Mouse (Mus musculus): ENCODE measurements around the gene B4galt1.

Gene B4galt1

GRCm38 (mm10) chr4:40781143-40781542 lies 72.7 kb downstream of the B4galt1 start:
- DNase-seq (ENCODE audit: low read depth, low spot score): no peak

DNA sequence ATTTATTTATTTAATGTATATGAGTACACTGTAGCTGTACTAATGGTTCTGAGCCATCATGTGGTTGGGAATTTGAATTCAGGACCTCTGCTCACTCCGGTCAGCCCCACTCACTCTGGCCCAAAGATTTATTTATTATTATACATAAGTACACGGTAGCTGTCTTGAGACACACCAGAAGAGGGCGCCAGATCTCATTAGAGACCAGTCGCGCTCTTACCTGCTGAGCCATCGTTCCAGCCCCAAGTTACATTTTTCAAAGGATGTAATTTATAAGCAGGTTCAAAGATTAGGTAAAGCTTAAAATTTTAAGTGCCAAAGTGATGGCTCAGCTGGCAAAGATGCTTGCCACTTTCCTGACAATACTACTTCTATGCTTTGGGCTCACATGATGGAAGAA lies 75.1 kb downstream of the B4galt1 start:
- no peak for DNase-seq (ENCODE audit: low read depth, low spot score)

- no peak for DNase-seq (ENCODE audit: low read depth, low spot score)
Measured at GRCm38 (mm10) chr4:40777116-40777515, 76.7 kb downstream of the B4galt1 start.

GRCm38 (mm10) chr4:40776416-40776815 lies 77.4 kb downstream of the B4galt1 start:
- DNase-seq (ENCODE audit: low read depth, low spot score): no peak

DNA sequence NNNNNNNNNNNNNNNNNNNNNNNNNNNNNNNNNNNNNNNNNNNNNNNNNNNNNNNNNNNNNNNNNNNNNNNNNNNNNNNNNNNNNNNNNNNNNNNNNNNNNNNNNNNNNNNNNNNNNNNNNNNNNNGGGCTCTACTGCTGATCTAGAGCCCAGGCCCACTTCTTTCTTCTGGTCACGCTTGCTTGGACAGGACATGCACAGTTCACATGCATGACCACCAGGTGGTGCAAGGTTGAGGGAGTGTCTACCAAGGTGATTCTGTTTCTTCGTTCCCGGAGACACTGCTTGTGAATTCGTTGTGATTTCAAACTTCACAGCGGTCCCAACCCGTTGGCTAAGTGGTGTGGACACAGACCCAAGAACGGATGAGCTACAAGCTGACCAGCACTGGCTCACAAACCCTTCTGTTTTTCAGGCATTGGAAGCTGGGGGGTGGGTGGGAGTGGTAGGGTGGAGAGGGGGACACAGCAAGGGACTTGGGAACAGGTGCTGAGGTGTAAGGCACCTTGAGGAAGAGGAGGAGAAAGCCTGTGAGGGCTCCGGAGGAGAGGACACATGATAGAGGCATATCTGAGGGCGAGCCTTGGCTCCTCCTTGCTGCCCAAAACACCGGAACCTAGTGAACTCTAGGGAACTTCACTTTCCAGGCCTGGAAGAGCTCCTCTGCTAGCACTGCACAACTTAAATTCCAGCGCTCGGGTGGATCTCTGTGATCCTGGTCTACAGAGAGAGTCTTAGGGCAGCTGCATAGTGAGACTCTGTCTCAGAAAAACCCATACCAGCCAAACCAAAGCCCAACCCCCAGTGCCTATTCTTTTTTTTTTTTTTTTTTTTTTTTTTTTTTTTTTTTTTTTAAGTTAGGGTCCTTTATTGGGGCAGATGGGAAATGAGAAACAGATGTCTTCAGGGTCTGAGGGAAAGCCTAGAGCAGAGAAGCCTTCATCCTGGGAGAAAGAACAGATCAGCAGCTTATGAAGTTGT lies 79.2 kb downstream of the B4galt1 start:
- peak; percentile 73 for DNase-seq (ENCODE audit: low read depth, low spot score)

DNA sequence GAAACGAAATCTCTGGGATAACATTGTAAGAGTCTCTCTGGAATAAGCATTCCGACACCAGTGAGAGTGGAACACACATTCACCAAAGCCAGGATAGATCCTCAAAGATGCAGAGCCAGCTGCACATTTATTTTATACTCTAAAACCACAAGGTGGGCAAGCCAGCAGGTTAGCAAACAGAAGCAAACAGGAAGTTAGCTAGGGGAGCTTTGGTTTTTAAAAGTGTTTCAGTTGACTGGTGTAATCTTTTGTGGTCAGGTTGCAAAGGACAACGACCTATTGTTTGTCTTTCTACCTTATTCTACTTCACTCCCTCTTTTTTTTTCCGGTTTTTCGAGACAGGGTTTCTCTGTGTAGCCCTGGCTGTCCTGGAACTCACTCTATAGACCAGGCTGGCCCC lies 93.9 kb downstream of the B4galt1 start:
- no peak for DNase-seq (ENCODE audit: low read depth, low spot score)

DNA sequence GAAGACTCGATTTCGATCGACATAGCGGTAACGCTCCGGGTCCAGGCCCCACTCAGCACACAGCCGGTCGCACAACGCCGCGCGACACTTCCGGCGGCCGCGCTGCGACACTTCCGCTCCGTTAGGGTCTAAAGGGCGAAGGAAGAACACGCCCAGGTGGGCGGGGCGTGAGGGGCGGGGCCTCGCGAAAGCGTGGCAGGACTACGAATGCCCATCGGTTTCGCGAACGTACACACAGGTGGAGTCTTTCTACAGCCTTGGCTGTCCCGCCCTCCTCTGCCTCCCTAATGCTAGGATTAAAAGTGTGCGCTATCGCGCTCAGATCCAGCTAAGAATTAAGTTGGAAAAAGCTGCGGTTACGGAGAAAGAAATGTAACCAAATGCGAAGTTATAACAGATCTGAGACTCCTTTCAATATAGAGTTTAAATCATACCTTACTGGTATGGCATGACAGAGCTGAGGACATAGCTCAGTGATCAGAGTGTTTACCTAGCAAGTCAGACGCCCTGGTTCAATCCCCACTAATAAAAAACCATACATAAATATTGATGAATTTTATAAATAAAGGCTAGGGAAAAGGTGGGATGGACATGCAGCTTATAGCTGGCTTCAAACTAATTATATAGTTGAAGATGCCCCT lies 95.9 kb downstream of the B4galt1 start, which contains the start of gene Smu1:
Smu1 (minus strand) TSS at position 144 of the 641 bp plus-strand sequence.
- DNase-seq (ENCODE audit: low read depth, low spot score): peak; percentile 99

- no peak for DNase-seq (ENCODE audit: low read depth, low spot score)
Measured at GRCm38 (mm10) chr4:40757157-40757779, 96.5 kb downstream of the B4galt1 start.
